Mouse (Mus musculus) heart, adult 2 months (tissue): ENCODE measurements at regions not wholly inside any gene's neighbourhood (a gene's known extent, or its start where the extent isn't known, plus 50 kb on each side); places are given as distances from the start of the nearest gene placed in this dataset.

Experiments
- CTCF ChIP-seq: fragments of 200-600 bp; IDR thresholded peaks from 2 replicates; pipeline ENCODE4 v1.8.1; 2022; ENCODE audit warnings: antibody characterized with exemption, mild to moderate bottlenecking, moderate library complexity
- EP300 ChIP-seq: fragments of 200-500 bp; IDR thresholded peaks from 2 replicates; pipeline ENCODE4 v1.6.1; 2011; ENCODE audit warnings: low read depth, low read length, control low read depth; ENCODE audit not compliant: insufficient read depth
- POLR2A ChIP-seq: fragments of 200-500 bp; IDR thresholded peaks from 2 replicates; pipeline ENCODE4 v1.6.1; 2011; ENCODE audit warnings: mild to moderate bottlenecking, low read depth, low read length, control low read depth; ENCODE audit not compliant: insufficient read depth

- TF ChIP-seq CTCF (no peak), POLR2A (no peak), EP300 (no peak)
Measured at GRCm38 (mm10) chr13:83307696-83308095, 196.1 kb upstream of the Mef2c start.
